Mouse (Mus musculus): ENCODE results near the gene Trim71. TPM values are rescaled to one million over a fixed set of nuclear protein-coding genes. Genes with fewer than 3 reads are reported as not detected.

Gene Trim71
- polyA plus RNA-seq (2012; rRNA removed): not detected in 2 replicates

GRCm38 (mm10) chr9:114563761-114564606, at the start of gene Trim71:
TSS of gene Trim71 (minus strand) at chr9:114564369.

GRCm38 (mm10) chr9:114515364-114515763, 48.8 kb downstream of the Trim71 start, which contains the start of gene C130032M10Rik:
TSS of gene C130032M10Rik (plus strand) at chr9:114515697.

GRCm38 (mm10) chr9:114504816-114505215, 59.4 kb downstream of the Trim71 start, which contains the start of gene Ccr4:
TSS of gene Ccr4 (minus strand) at chr9:114504916.

Other genes starting within 250 kb of the Trim71 start
- gene Bcl2a1c, start 234.2 kb downstream of the Trim71 start, polyA plus RNA-seq (2012; rRNA removed): not detected in 2 replicates
- gene Crtap, start 173.7 kb downstream of the Trim71 start, polyA plus RNA-seq (2012; rRNA removed): 34.3 and 82.7 TPM in 2 replicates
- 23.7 and 24.2 TPM in 2 replicates for gene Glb1, start 163.3 kb downstream of the Trim71 start, polyA plus RNA-seq (2012; rRNA removed)
- gene Tmppe, start 163.3 kb downstream of the Trim71 start, polyA plus RNA-seq (2012; rRNA removed): 2.1 and 3.0 TPM in 2 replicates
- 0.06 and 0.13 TPM in 2 replicates for gene Ccr4, start 59.5 kb downstream of the Trim71 start, polyA plus RNA-seq (2012; rRNA removed)
- not detected in 2 replicates for gene C130032M10Rik, start 48.7 kb downstream of the Trim71 start, polyA plus RNA-seq (2012; rRNA removed)
- gene Cnot10, start 75.8 kb upstream of the Trim71 start, polyA plus RNA-seq (2012; rRNA removed): 6.0 and 8.6 TPM in 2 replicates
- 3.9 and 7.0 TPM in 2 replicates for gene Dync1li1, start 124.4 kb upstream of the Trim71 start, polyA plus RNA-seq (2012; rRNA removed)
- gene Cmtm6, start 166.7 kb upstream of the Trim71 start, polyA plus RNA-seq (2012; rRNA removed): 17.7 and 18.3 TPM in 2 replicates
- 195 and 273 TPM in 2 replicates for gene Cmtm7, start 217.5 kb upstream of the Trim71 start, polyA plus RNA-seq (2012; rRNA removed)